Mouse (Mus musculus) intestine, postnatal 0 days (tissue): Measurements from ENCODE around the gene 1190005I06Rik. TPM values are rescaled to one million over a fixed set of nuclear protein-coding genes. Genes with fewer than 3 reads are reported as not detected.
A peak's percentile ranks its signal among the peaks of the same experiment; 100 is the strongest.

Experiments used
- ATAC-seq: fragments of 200-750 bp; cut with Nextera tagmentation; 2 replicates; pipeline ENCODE4 v1.8.0; 2017; ENCODE audit warnings: mild to moderate bottlenecking, moderate TSS enrichment, moderate library complexity
- H3K27ac ChIP-seq: fragments of 300-500 bp; sonication (generic); 2 replicates; pipeline ENCODE4 v1.5.1; 2014; ENCODE audit warnings: mild to moderate bottlenecking, low read depth, low read length, moderate library complexity
- H3K27me3 ChIP-seq: fragments of 300-500 bp; sonication (generic); replicated peaks from 2 replicates; pipeline ENCODE4 v1.6.1; 2014; ENCODE audit warnings: low read length, mixed read lengths; ENCODE audit not compliant: control insufficient read depth, insufficient read depth
- H3K36me3 ChIP-seq: fragments of 300-500 bp; sonication (generic); 2 replicates; pipeline ENCODE4 v1.6.1; 2014; ENCODE audit warnings: mild to moderate bottlenecking, moderate library complexity; ENCODE audit not compliant: control insufficient read depth, insufficient read depth
- H3K4me1 ChIP-seq: fragments of 300-500 bp; sonication (generic); replicated peaks from 2 replicates; pipeline ENCODE4 v1.6.1; 2014; ENCODE audit warnings: antibody characterized with exemption, low read length, mixed read lengths; ENCODE audit not compliant: control insufficient read depth, insufficient read depth
- H3K4me2 ChIP-seq: fragments of 300-500 bp; sonication (generic); replicated peaks from 2 replicates; pipeline ENCODE4 v1.6.1; 2014; ENCODE audit warnings: low read depth, mild to moderate bottlenecking, moderate library complexity
- H3K4me3 ChIP-seq: fragments of 300-500 bp; sonication (generic); 2 replicates; pipeline ENCODE4 v1.5.1; 2014; ENCODE audit warnings: low read depth, low read length
- H3K9ac ChIP-seq: fragments of 300-500 bp; sonication (generic); 2 replicates; pipeline ENCODE4 v1.6.1; 2014; ENCODE audit warnings: mild to moderate bottlenecking, low read depth, low read length
- H3K9me3 ChIP-seq: fragments of 300-500 bp; sonication (generic); 2 replicates; pipeline ENCODE4 v1.6.1; 2016; ENCODE audit warnings: mixed run types; ENCODE audit not compliant: control insufficient read depth
- CTCF ChIP-seq: sonication (generic); IDR thresholded peaks from 2 replicates; pipeline ENCODE4 v1.5.1; 2016; ENCODE audit warnings: low read depth, mild to moderate bottlenecking, control low read depth, antibody characterized with exemption, moderate library complexity
- WGBS: fragments of 180-500 bp; shearing (Covaris S2); extraction: QIAGEN DNeasy Blood & Tissue Kit; methylation state at CpG from one replicate; pipeline ENCODE4 v1.1.7; 2014; 5-methylcytosine and 5-hydroxymethylcytosine counted together
- polyA plus RNA-seq: library from polyadenylated mRNA; unstranded; fragments of >200 nt; fragmentation: Nextera tagmentation; extraction: Ambion mirVana; gene quantifications from 2 replicates; pipeline ENCODE4 v1.2.1, GENCODE M21; 2015

The 1190005I06Rik gene
- polyA plus RNA-seq, 1 experiment from 2014 or later: 4.0 TPM

- Histone ChIP-seq H3K36me3 (no peaks in the 10 kb centered on the region; the same call in 1 of the 2 replicates), H3K27ac (no peak overlapping the region), H3K4me3 (peak overlapping the region; percentile 42), H3K9me3 (no peaks in the 10 kb centered on the region), H3K4me1 (no peaks in the 10 kb centered on the region), H3K9ac (peak overlapping the region; percentile 27; the same call in 1 of the 2 replicates), H3K4me2 (peak overlapping the region; percentile 69), H3K27me3 (no peaks in the 10 kb centered on the region)
- ATAC-seq: no peak
- 49% methylated on average over 2 of the region's 2 CpGs for WGBS
- no peak for TF ChIP-seq CTCF
These were observed 57.5 kb downstream of the 1190005I06Rik start for GRCm38 (mm10) chr8:120589921-120590320.

GRCm38 (mm10) chr8:120588908-120589771, 58.3 kb downstream of the 1190005I06Rik start, which contains the start of gene Gins2:
Gene Gins2, minus strand, starts transcription at chr8:120589304.
- H3K4me2 ChIP-seq: peak within 1 kb of the TSS; percentile 92
- no peak within 1 kb of the TSS for H3K27ac ChIP-seq
- no peaks in the 10 kb centered on the region for H3K9me3 ChIP-seq
- no peaks in the 10 kb centered on the region; the same call in 1 of the 2 replicates for H3K36me3 ChIP-seq
- TF ChIP-seq CTCF: 0 out of 2 replicates have a peak, but pooled peaks have one; percentile 28
- ATAC-seq: peak; percentile 99
- H3K4me3 ChIP-seq: peak within 1 kb of the TSS; percentile 53
- peak within 1 kb of the TSS; percentile 52 for H3K9ac ChIP-seq
- under 1% methylated on average over 67 of the region's 67 CpGs for WGBS
- no peaks in the 10 kb centered on the region for H3K4me1 ChIP-seq
- H3K27me3 ChIP-seq: no peaks in the 10 kb centered on the region

- no peak overlapping the region for H3K9ac ChIP-seq
- no peak overlapping the region for H3K4me3 ChIP-seq
- H3K27me3 ChIP-seq: no peaks in the 10 kb centered on the region
- no peak for ATAC-seq
- H3K4me1 ChIP-seq: no peaks in the 10 kb centered on the region
- no peak overlapping the region for H3K4me2 ChIP-seq
- H3K36me3 ChIP-seq: peaks cover 14% of the 10 kb centered on the region
- WGBS: 87% methylated on average over 10 of the region's 10 CpGs
- H3K27ac ChIP-seq: no peak overlapping the region
- no peaks in the 10 kb centered on the region for H3K9me3 ChIP-seq
- no peak for TF ChIP-seq CTCF
These were observed 61.9 kb downstream of the 1190005I06Rik start for GRCm38 (mm10) chr8:120585521-120585920.

GRCm38 (mm10) chr8:120581811-120582210, 65.6 kb downstream of the 1190005I06Rik start:
- no peaks in the 10 kb centered on the region for H3K27me3 ChIP-seq
- H3K9me3 ChIP-seq: no peaks in the 10 kb centered on the region
- WGBS: 91% methylated on average over 8 of the region's 8 CpGs
- no peak overlapping the region for H3K4me3 ChIP-seq
- H3K36me3 ChIP-seq: peaks cover 49% of the 10 kb centered on the region
- no peak for TF ChIP-seq CTCF
- no peak overlapping the region for H3K9ac ChIP-seq
- H3K4me2 ChIP-seq: no peak overlapping the region
- H3K4me1 ChIP-seq: no peaks in the 10 kb centered on the region
- ATAC-seq: no peak
- no peak overlapping the region for H3K27ac ChIP-seq

- no peak for ATAC-seq
- Histone ChIP-seq H3K36me3 (peaks cover 54% of the 10 kb centered on the region), H3K27me3 (no peaks in the 10 kb centered on the region), H3K9ac (no peak overlapping the region), H3K4me3 (no peak overlapping the region), H3K4me1 (no peaks in the 10 kb centered on the region), H3K4me2 (no peak overlapping the region), H3K27ac (no peak overlapping the region), H3K9me3 (no peaks in the 10 kb centered on the region)
- WGBS: 88% methylated on average over 12 of the region's 12 CpGs
- no peak for TF ChIP-seq CTCF
These were observed 66.1 kb downstream of the 1190005I06Rik start for GRCm38 (mm10) chr8:120581329-120581728.

- H3K4me2 ChIP-seq: no peak overlapping the region
- peaks cover 62% of the 10 kb centered on the region for H3K36me3 ChIP-seq
- no peak overlapping the region for H3K9ac ChIP-seq
- no peak overlapping the region for H3K27ac ChIP-seq
- no peak overlapping the region for H3K4me3 ChIP-seq
- H3K9me3 ChIP-seq: no peaks in the 10 kb centered on the region
- no peaks in the 10 kb centered on the region for H3K27me3 ChIP-seq
- ATAC-seq: no peak
- H3K4me1 ChIP-seq: no peaks in the 10 kb centered on the region
- no peak for TF ChIP-seq CTCF
- 89% methylated on average over 8 of the region's 8 CpGs for WGBS
These were observed 67.0 kb downstream of the 1190005I06Rik start for GRCm38 (mm10) chr8:120580336-120581000.
